Mouse (Mus musculus): Measurements from ENCODE around the gene Gpc5. TPM values are rescaled to one million over a fixed set of nuclear protein-coding genes. Genes with fewer than 3 reads are reported as not detected.

Gene Gpc5
- total RNA-seq, 1 experiment from 2014 or later = not detected

DNA sequence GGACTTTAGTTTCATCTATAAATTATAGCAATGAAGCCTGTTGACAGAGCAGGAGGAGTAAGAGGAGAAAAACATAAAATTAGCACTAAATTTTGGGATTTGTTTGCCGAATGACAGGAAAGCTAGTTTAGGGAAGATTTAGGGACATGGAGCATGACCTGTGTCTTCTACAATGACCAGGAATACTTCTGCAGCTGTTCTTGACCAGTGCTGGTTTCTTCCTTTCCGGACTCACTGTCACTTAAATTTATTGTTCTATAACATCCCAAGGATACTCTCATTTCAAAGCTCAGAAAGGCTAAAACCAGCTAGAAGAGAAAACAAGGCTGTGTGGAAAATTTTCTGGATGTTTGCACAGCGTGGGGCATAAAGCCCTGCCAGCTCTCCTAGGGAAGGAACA, 1361.3 kb downstream of the Gpc5 start:
- ATAC-seq (replicated peaks; ENCODE audit: insufficient number of reproducible peaks, low FRiP score, low TSS enrichment, poor library complexity, severe bottlenecking) = no peak

DNA sequence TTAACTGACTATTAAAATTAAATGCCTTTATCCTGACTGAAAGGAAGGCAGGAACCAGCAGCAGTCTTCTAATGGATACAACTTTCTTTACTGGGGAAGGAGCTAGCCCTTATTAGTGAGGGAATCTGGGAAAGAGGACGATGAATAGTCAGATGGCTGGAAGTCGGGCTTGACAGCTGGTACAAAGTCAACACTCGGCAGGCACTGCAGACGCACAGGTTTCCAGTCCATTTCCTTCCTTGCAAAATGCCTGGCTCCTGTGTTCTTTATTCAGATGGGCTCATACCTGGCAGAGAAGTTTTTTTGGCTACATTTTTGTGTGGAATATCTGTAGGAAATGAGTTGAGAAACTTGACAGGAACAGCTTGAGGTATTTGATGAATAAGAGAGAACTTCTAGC, 1364.2 kb downstream of the Gpc5 start:
- no peak for ATAC-seq (replicated peaks; ENCODE audit: insufficient number of reproducible peaks, low FRiP score, low TSS enrichment, poor library complexity, severe bottlenecking)

DNA sequence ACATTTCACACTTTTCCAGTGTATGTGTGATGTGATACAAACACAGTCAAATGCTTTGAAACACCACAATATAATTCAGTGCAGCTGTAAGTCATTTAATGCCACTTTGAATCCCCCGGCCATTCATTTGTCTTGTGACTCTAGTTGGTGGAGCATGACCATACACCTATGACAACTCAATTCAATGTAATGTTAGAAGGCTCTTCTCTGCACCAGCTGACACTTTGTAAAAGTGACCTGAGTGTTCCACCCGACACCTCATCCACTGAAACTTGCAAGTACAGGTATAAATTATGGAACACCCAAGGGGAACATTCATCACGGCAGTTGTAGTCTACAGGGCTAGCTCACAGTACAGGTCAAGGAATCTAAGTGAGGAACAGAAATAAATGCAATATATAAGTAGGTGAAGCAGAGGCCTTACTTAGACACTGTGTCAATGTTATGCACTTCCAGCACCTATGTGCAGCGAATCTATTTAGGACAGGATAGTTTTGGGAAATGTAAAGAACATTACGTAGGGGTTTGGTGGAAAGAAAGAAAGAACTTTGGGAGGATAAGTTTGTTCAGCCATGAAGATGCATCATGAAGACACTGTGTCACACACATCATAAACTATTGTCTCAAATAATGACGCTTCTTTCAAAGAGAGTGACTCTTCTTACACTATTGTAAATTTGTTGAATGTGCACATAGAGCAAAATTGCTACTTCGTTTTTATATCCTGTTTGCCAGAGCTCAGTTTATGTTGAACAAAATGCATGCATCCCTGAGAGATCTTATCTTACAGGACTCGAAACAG, 1381.6 kb downstream of the Gpc5 start:
- no peak for ATAC-seq (replicated peaks; ENCODE audit: insufficient number of reproducible peaks, low FRiP score, low TSS enrichment, poor library complexity, severe bottlenecking)

DNA sequence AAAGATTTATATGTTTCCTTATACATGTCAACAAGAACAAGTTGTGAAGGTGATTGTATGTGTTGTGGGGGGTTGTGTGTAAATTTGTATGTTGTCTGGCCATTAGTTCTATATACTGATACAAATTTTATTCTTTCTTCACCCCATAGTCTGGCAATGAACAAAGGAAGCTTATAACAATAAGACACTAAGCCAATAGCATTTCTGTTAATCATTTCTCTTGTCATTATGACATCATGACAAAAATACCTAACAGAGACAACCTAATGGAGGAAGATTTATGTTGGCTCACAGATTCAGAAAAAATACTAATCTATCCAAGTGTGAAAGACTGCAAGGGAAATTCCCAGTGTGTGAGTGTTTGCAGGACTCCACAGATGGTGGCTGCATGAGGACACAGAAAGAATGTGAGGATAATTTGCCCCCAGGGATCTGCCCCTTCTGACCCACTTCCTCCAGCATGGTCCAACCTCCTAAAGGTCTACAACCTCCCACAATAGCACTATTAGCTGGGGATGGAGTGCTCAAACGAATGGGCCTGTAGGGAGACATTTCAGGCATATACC, 1402.4 kb downstream of the Gpc5 start:
- no peak for ATAC-seq (replicated peaks; ENCODE audit: insufficient number of reproducible peaks, low FRiP score, low TSS enrichment, poor library complexity, severe bottlenecking)

DNA sequence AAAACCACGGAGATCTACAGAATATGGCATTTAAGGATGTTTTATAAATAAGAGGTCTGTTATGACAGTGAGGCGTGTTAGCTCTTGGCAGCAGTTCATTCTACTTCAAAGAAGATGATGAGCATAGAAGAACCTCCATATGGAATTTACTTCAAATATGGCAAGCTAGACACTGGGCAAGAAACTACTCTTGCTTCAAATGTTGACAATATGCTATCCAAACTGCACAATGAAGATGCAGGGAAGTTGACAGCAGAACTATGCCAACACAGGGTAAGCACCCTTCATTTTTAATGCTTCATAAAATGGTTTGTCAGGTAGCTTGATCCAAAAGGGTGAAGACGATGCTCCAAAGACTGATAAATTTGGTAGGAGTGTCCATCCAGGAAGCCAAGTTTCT, 1446.2 kb downstream of the Gpc5 start:
- ATAC-seq (replicated peaks; ENCODE audit: insufficient number of reproducible peaks, low FRiP score, low TSS enrichment, poor library complexity, severe bottlenecking) = no peak

DNA sequence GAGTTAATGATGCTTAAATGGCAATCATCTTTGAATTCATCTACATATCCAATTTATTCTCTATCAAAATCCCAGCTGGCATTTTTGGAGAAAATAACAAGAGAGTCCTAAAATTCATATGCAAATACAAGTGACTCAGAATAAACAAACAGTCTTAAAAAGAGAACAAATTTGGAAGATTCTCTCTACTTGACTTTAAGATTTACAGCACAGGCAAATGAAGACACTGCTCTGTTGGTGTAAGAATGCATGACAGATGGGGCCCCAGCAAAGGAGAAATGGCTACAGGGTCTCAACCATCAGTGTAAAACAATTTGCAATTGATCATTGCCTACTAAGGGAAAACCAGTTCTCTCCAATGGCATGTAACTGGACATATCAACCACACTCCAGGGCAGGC, 1451.7 kb downstream of the Gpc5 start:
- ATAC-seq (replicated peaks; ENCODE audit: insufficient number of reproducible peaks, low FRiP score, low TSS enrichment, poor library complexity, severe bottlenecking) = no peak

GRCm38 (mm10) chr14:116551401-116551800, 1459.4 kb downstream of the Gpc5 start:
- ATAC-seq (replicated peaks; ENCODE audit: insufficient number of reproducible peaks, low FRiP score, low TSS enrichment, poor library complexity, severe bottlenecking) = no peak

DNA sequence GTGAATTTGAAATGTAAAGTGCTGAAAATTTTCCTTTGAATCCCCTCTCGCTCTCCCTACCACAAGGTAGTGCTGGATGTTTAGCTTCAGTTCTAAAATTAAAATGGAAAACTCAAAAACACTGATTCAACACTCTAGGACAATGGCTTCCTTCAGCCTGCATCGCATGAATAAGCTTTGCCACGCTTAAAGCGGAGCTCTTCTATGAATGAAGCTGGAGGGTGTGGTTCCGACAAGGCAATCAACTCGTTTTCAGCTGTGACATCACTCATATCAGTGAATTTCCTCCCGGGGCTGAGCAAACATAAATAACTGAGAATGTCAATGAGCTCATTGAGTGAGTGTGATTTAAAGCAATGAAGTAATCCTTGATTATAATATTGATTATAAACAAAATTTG, 1461.3 kb downstream of the Gpc5 start:
- no peak for ATAC-seq (replicated peaks; ENCODE audit: insufficient number of reproducible peaks, low FRiP score, low TSS enrichment, poor library complexity, severe bottlenecking)

DNA sequence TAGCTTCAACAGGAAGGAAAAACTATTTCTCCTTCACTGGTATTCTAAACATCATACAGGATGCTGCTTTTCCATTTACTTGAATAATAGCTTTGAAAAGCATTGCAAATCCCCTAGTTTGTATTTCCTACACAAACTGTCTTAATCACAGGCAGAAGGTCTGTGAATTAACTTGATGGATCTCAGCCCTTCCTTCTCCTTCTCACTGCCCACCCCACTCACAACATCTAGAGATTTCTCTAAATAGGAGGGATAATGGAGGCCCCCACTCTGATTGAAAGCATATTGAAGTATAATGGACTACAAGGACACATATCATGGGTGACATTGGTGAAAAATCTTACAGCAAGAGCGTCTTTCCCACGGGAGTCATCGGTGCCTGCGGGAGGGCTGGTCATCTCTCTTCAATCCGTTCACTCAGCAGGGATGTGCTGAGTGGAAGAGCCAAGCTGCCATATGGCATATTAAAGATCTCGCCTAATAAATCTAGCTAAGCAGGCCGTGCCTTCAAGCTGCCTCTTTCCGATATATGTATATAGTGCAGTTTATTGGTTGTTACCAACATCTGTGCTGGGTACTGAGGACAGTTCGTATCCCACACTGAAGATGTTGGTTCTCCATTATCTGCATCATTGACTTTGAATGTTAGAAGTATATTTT, 1466.3 kb downstream of the Gpc5 start:
- no peak for ATAC-seq (replicated peaks; ENCODE audit: insufficient number of reproducible peaks, low FRiP score, low TSS enrichment, poor library complexity, severe bottlenecking)

DNA sequence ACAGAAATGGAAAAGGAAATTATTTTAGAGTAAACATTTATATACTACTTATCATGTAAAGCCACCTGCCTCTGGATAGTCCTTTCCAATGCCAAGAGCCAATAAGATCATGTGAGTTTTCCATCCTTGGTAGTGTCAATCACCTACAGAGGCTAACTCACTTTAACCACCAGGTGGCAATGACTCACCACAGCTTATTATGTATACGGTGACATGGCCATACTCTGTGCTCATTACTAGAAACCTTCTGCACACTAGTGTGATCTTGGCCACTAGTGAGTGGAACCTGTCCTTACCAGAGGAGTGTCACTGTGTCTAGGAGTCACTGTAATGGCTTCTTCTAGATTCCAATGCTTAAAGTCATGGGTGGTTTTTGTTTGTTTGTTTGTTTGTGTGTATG, 1468.0 kb downstream of the Gpc5 start:
- no peak for ATAC-seq (replicated peaks; ENCODE audit: insufficient number of reproducible peaks, low FRiP score, low TSS enrichment, poor library complexity, severe bottlenecking)

Measured in monocyte, adult 5-6 weeks (primary cell).